8 mouse cellular contexts compared by ENCODE assay signal in genomic region chr14:105922874-105923273, GRCm38 (mm10). TPM values are rescaled to one million over a fixed set of nuclear protein-coding genes. Genes with fewer than 3 reads are reported as not detected.
A peak's percentile ranks its signal among the peaks of the same experiment; 100 is the strongest.
DNase-seq lines count a peak whose midpoint lies in the region; ATAC-seq and TF ChIP-seq lines count a peak whose summit lies in the region.

No protein-coding gene starts in this region.

- TF ChIP-seq POLR2A in MEL (IDR thresholded peaks at IDR 0.05; ENCODE audit: control insufficient read depth in 1 of 2, insufficient read depth in 1 of 2, low read depth in 1 of 2, low read length in 2 of 2, poor library complexity in 1 of 2): no peak

- no peaks in the 10 kb centered on the region for H3K27me3 ChIP-seq in MEL (ENCODE audit: control insufficient read depth in 1 of 2, insufficient read depth in 2 of 2, low read length in 2 of 2)
- H3K27me3 ChIP-seq in heart, embryonic 11.5 days (ENCODE audit: control insufficient read depth, insufficient read depth, low read length): no peaks in the 10 kb centered on the region
- 0 out of 2 replicates have a peak, but pooled peaks cover 2% of the 10 kb centered on the region for H3K27me3 ChIP-seq in forebrain, embryonic 11.5 days (ENCODE audit: control insufficient read depth, insufficient read depth, low read length)

- no peak for TF ChIP-seq EP300 in MEL (IDR thresholded peaks at IDR 0.05; ENCODE audit: low read depth in 1 of 2, low read length in 2 of 2)

- peak overlapping the region; percentile 29 for H3K4me2 ChIP-seq in heart, embryonic 11.5 days
- H3K4me2 ChIP-seq in forebrain, embryonic 11.5 days (ENCODE audit: low read depth, low read length, severe bottlenecking): no peak overlapping the region

- H3K27ac ChIP-seq in MEL (ENCODE audit: control insufficient read depth, low read depth, low read length) (no peak overlapping the region), macrophage (peak overlapping the region; percentile 75)
- no peak overlapping the region; the same call in 1 of the 2 replicates for H3K27ac ChIP-seq in heart, embryonic 11.5 days (ENCODE audit: low read depth, low read length)
- no peak overlapping the region for H3K27ac ChIP-seq in forebrain, embryonic 11.5 days (ENCODE audit: low read depth, low read length)

- no peaks in the 10 kb centered on the region for H3K9me3 ChIP-seq in MEL (replicated peaks; ENCODE audit: insufficient read depth, low read length)
- no peaks in the 10 kb centered on the region for H3K9me3 ChIP-seq in heart, embryonic 11.5 days (replicated peaks; ENCODE audit: control insufficient read depth, low read length)
- no peaks in the 10 kb centered on the region for H3K9me3 ChIP-seq in forebrain, embryonic 11.5 days (ENCODE audit: control insufficient read depth, low read length)

- WGBS in heart, embryonic 11.5 days (ENCODE audit: insufficient replicate concordance): 4% methylated on average over 8 of the region's 8 CpGs
- 5% methylated on average over 8 of the region's 8 CpGs for WGBS in macrophage (ENCODE audit: missing documents)
- WGBS in forebrain, embryonic 11.5 days: 24% methylated on average over 8 of the region's 8 CpGs

- H3K79me2 ChIP-seq in MEL (ENCODE audit: control insufficient read depth, insufficient read depth, low read length, poor library complexity) (no peaks in the 10 kb centered on the region), macrophage (ENCODE audit: inconsistent target) (no peaks in the 10 kb centered on the region)

- no peak overlapping the region for H3K4me3 ChIP-seq in MEL (ENCODE audit: control insufficient read depth in 1 of 2, insufficient read depth in 1 of 2, low read depth in 2 of 2, low read length in 2 of 2)
- H3K4me3 ChIP-seq in heart, embryonic 11.5 days (ENCODE audit: low read depth, low read length): no peak overlapping the region
- no peak overlapping the region for H3K4me3 ChIP-seq in macrophage (ENCODE audit: inconsistent target)
- no peak overlapping the region for H3K4me3 ChIP-seq in forebrain, embryonic 11.5 days (ENCODE audit: low read depth, low read length)

- peaks cover 0 to 5% of the 10 kb centered on the region in 2 experiments; a peak in 2 of 4 replicates for H3K4me1 ChIP-seq in MEL (ENCODE audit: control insufficient read depth in 1 of 2, insufficient read depth in 2 of 2, low read length in 2 of 2)
- H3K4me1 ChIP-seq in heart, embryonic 11.5 days (ENCODE audit: control insufficient read depth, insufficient read depth, low read length): peaks cover 15% of the 10 kb centered on the region; the same call in 1 of the 2 replicates
- H3K4me1 ChIP-seq in forebrain, embryonic 11.5 days (replicated peaks; ENCODE audit: control insufficient read depth, insufficient read depth, low read length): peaks cover 13% of the 10 kb centered on the region; the same call in 1 of the 2 replicates

- no peak overlapping the region for H3K9ac ChIP-seq in MEL (ENCODE audit: control insufficient read depth, low read depth, low read length, poor library complexity, severe bottlenecking)
- no peak overlapping the region for H3K9ac ChIP-seq in heart, embryonic 11.5 days (ENCODE audit: low read depth, low read length)
- no peak overlapping the region for H3K9ac ChIP-seq in forebrain, embryonic 11.5 days (ENCODE audit: low read length)

- intact Hi-C loops in heart, postnatal 25 days (cut with DNase I): no loop called here

- TF ChIP-seq RAD21 in MEL (IDR thresholded peaks at IDR 0.05; ENCODE audit: low read depth, low read length): no peak

- no peak for ATAC-seq in heart, embryonic 11.5 days (replicated peaks; ENCODE audit: insufficient number of reproducible peaks, low FRiP score, low TSS enrichment)
- ATAC-seq in forebrain, embryonic 11.5 days (replicated peaks; ENCODE audit: low FRiP score): no peak

- peaks cover 0 to 6% of the 10 kb centered on the region in 2 experiments; a peak in 2 of 4 replicates for H3K36me3 ChIP-seq in MEL (ENCODE audit: control insufficient read depth in 1 of 2, insufficient read depth in 2 of 2, low read length in 2 of 2)
- no peaks in the 10 kb centered on the region for H3K36me3 ChIP-seq in heart, embryonic 11.5 days (ENCODE audit: control insufficient read depth, insufficient read depth, low read length)
- no peaks in the 10 kb centered on the region for H3K36me3 ChIP-seq in macrophage (ENCODE audit: inconsistent target)
- H3K36me3 ChIP-seq in forebrain, embryonic 11.5 days (ENCODE audit: control insufficient read depth, insufficient read depth, low read length): no peaks in the 10 kb centered on the region

- DNase-seq in heart, adult 11 months: peak; percentile 90
- no peak for DNase-seq in heart, postnatal 25 days (ENCODE audit: low spot score)
- DNase-seq in MEL (ENCODE audit: low read depth, low spot score): peak; percentile 43
- DNase-seq in cerebellum, adult 9-10 months: no peak
- DNase-seq in forebrain, embryonic 11.5 days (ENCODE audit: low spot score): no peak
- DNase-seq in thymus, postnatal 14 days: no peak

- no peak for TF ChIP-seq CTCF in MEL (IDR thresholded peaks at IDR 0.05 in 2 of 3, conservative IDR thresholded peaks at IDR 0.05 in 1 of 3; ENCODE audit: control insufficient read depth in 1 of 3, insufficient read depth in 1 of 3, low read depth in 2 of 3, low read length in 3 of 3, poor library complexity in 1 of 3, severe bottlenecking in 1 of 3)

TF ChIP-seq in MEL, 35 proteins besides CTCF, POLR2A, EP300 and RAD21:
- TF ChIP-seq HCFC1 (IDR thresholded peaks at IDR 0.05; ENCODE audit: low read depth, low read length) (no peak), NELFE (IDR thresholded peaks at IDR 0.05; ENCODE audit: low read depth, low read length) (no peak), MYC (IDR thresholded peaks at IDR 0.05; ENCODE audit: low read depth, low read length) (no peak), KAT2A (conservative IDR thresholded peaks at IDR 0.05; ENCODE audit: low read depth, low read length) (no peak), E2F4 (IDR thresholded peaks at IDR 0.05; ENCODE audit: borderline replicate concordance, low read depth, low read length) (no peak), SIN3A (IDR thresholded peaks at IDR 0.05; ENCODE audit: low read length) (no peak), ZC3H11A (IDR thresholded peaks at IDR 0.05; ENCODE audit: low read depth, low read length) (no peak), POLR2AphosphoS2 (IDR thresholded peaks at IDR 0.05; ENCODE audit: low read length) (no peak), NRF1 (IDR thresholded peaks at IDR 0.05; ENCODE audit: insufficient read depth, low read depth, low read length, poor library complexity, severe bottlenecking) (no peak), SMC3 (IDR thresholded peaks at IDR 0.05; ENCODE audit: low read depth, low read length) (no peak), RCOR1 (IDR thresholded peaks at IDR 0.05; ENCODE audit: low read depth, low read length) (no peak), MAX (IDR thresholded peaks at IDR 0.05; ENCODE audit: low read length) (no peak), ETS1 (IDR thresholded peaks at IDR 0.05; ENCODE audit: low read depth, low read length) (no peak), CHD1 (IDR thresholded peaks at IDR 0.05; ENCODE audit: low read depth, low read length) (no peak), GABPA (IDR thresholded peaks at IDR 0.05; ENCODE audit: low read depth, low read length) (no peak), MYB (IDR thresholded peaks at IDR 0.05; ENCODE audit: low read depth, low read length) (no peak), USF1 (IDR thresholded peaks at IDR 0.05; ENCODE audit: low read depth, low read length) (no peak)

RNA-seq across cellular contexts. Expression of gene Spry2, which starts 26.3 kb away (rescaled TPM):
- total RNA-seq in heart, postnatal 25 days (2021): 10 to 100 TPM; 28.7 to 29.0 TPM
- not detected in 2 replicates for total RNA-seq in MEL (2012; rRNA removed)
- polyA plus RNA-seq in MEL (2012; ENCODE audit: insufficient read depth in 1 of 2, insufficient read length in 2 of 2, low read depth in 1 of 2, low replicate concordance in 2 of 2, missing spikeins in 1 of 2): under 1 TPM in 1 of 2 experiments, not detected in 1; 0.07 TPM
- 58.3 and 62.9 TPM in 2 replicates for polyA plus RNA-seq in heart, embryonic 11.5 days (2014; fragmentation: Nextera tagmentation; extraction: Ambion mirVana)
- 10 to 100 TPM in 1 of 26 experiments, 1 to 10 TPM in 25; 1.1 to 13.1 (median 3.9) TPM for total RNA-seq in macrophage (2018; cell fraction: chromatin; rRNA removed)
- 10 to 100 TPM in 3 of 26 experiments, 1 to 10 TPM in 23; 1.3 to 14.4 (median 4.5) TPM for total RNA-seq in macrophage (2018; cell fraction: cytosol; rRNA removed)
- total RNA-seq in macrophage (2018; cell fraction: nucleus; rRNA removed): 10 to 100 TPM in 7 of 26 experiments, 1 to 10 TPM in 19; 3.2 to 23.0 (median 5.9) TPM
- 2.3 to 14.3 TPM (median 3.0 TPM) in 3 replicates for polyA plus RNA-seq in macrophage (2018)
- polyA plus RNA-seq in forebrain, embryonic 11.5 days (2014; fragmentation: Nextera tagmentation; extraction: Ambion mirVana): 22.2 and 24.4 TPM in 2 replicates

Comparison
In these comparisons a context has a peak if more than half of its experiments do, and no peak if none do; other contexts are left out.
1. DNase-seq: peak in heart, adult 11 months (single experiment) and MEL (single experiment); none in heart, postnatal 25 days (single experiment), cerebellum, adult 9-10 months (single experiment), forebrain, embryonic 11.5 days (single experiment) and thymus, postnatal 14 days (single experiment).